Mouse (Mus musculus) kidney, embryonic 16.5 days (tissue): ENCODE measurements around the gene S100a5. TPM values are rescaled to one million over a fixed set of nuclear protein-coding genes. Genes with fewer than 3 reads are reported as not detected.

Experiments
- ATAC-seq: fragments of 200-750 bp; cut with Nextera tagmentation; 2 replicates; pipeline ENCODE4 v1.8.0; 2017; ENCODE audit warnings: moderate TSS enrichment; ENCODE audit not compliant: low FRiP score, low TSS enrichment
- H3K27ac ChIP-seq: fragments of 300-500 bp; sonication (generic); 2 replicates; pipeline ENCODE4 v1.5.1; 2014; ENCODE audit warnings: low read length
- H3K27me3 ChIP-seq: fragments of 300-500 bp; sonication (generic); 2 replicates; pipeline ENCODE4 v1.6.1; 2014; ENCODE audit warnings: low read length, control low read depth, mixed read lengths; ENCODE audit not compliant: insufficient read depth
- H3K36me3 ChIP-seq: fragments of 300-500 bp; sonication (generic); 2 replicates; pipeline ENCODE4 v1.6.1; 2014; ENCODE audit warnings: low read length, control low read depth, mixed read lengths; ENCODE audit not compliant: insufficient read depth
- H3K4me1 ChIP-seq: fragments of 300-500 bp; sonication (generic); 2 replicates; pipeline ENCODE4 v1.6.1; 2014; ENCODE audit warnings: low read length, control low read depth, mixed read lengths; ENCODE audit not compliant: insufficient read depth
- H3K4me2 ChIP-seq: fragments of 300-500 bp; sonication (generic); replicated peaks from 2 replicates; pipeline ENCODE4 v1.6.1; 2014; ENCODE audit warnings: low read depth, low read length
- H3K4me3 ChIP-seq: fragments of 300-500 bp; sonication (generic); 2 replicates; pipeline ENCODE4 v1.5.1; 2014; ENCODE audit warnings: mild to moderate bottlenecking, low read length
- H3K9ac ChIP-seq: fragments of 300-500 bp; sonication (generic); replicated peaks from 2 replicates; pipeline ENCODE4 v1.6.1; 2014; ENCODE audit warnings: low read length
- H3K9me3 ChIP-seq: fragments of 300-500 bp; sonication (generic); 2 replicates; pipeline ENCODE4 v1.6.1; 2016; ENCODE audit warnings: low read length, control low read depth
- WGBS: fragments of 180-500 bp; shearing (Covaris S2); extraction: QIAGEN DNeasy Blood & Tissue Kit; methylation state at CpG from one replicate; pipeline ENCODE4 v1.1.7; 2014; 5-methylcytosine and 5-hydroxymethylcytosine counted together
- polyA plus RNA-seq: library from polyadenylated mRNA; unstranded; fragments of >200 nt; fragmentation: Nextera tagmentation; extraction: Ambion mirVana; gene quantifications from 2 replicates; pipeline ENCODE4 v1.2.1, GENCODE M21; 2015

The S100a5 gene
- polyA plus RNA-seq, 1 experiment from 2014 or later: 0.45 TPM

- Histone ChIP-seq H3K9ac (no peak overlapping the region), H3K4me1 (peaks cover 8% of the 10 kb centered on the region), H3K36me3 (no peaks in the 10 kb centered on the region), H3K27ac (no peak overlapping the region), H3K4me3 (no peak overlapping the region), H3K9me3 (no peaks in the 10 kb centered on the region), H3K4me2 (no peak overlapping the region), H3K27me3 (no peaks in the 10 kb centered on the region)
- 67% methylated on average over 4 of the region's 4 CpGs for WGBS
- no peak for ATAC-seq
These were observed 10.1 kb upstream of the S100a5 start for GRCm38 (mm10) chr3:90598212-90598611.

- ATAC-seq: no peak
- H3K27ac ChIP-seq: no peak overlapping the region
These were observed 8.9 kb upstream of the S100a5 start for GRCm38 (mm10) chr3:90599401-90599800.

GRCm38 (mm10) chr3:90600036-90600435 lies 8.3 kb upstream of the S100a5 start:
- no peaks in the 10 kb centered on the region for H3K36me3 ChIP-seq
- H3K9ac ChIP-seq: no peak overlapping the region
- peaks cover 18% of the 10 kb centered on the region for H3K4me1 ChIP-seq
- H3K9me3 ChIP-seq: no peaks in the 10 kb centered on the region
- no peaks in the 10 kb centered on the region for H3K27me3 ChIP-seq
- no peak overlapping the region for H3K4me3 ChIP-seq
- no peak for ATAC-seq
- H3K4me2 ChIP-seq: no peak overlapping the region
- no peak overlapping the region for H3K27ac ChIP-seq
- 76% methylated on average over 6 of the region's 6 CpGs for WGBS

More at GRCm38 (mm10) chr3:90599401-90599800, 8.9 kb upstream of the S100a5 start:
- H3K36me3 ChIP-seq: no peaks in the 10 kb centered on the region
- H3K9me3 ChIP-seq: no peaks in the 10 kb centered on the region
- no peak overlapping the region for H3K4me2 ChIP-seq
- 69% methylated on average over 3 of the region's 3 CpGs for WGBS
- no peak overlapping the region for H3K4me3 ChIP-seq
- H3K27me3 ChIP-seq: no peaks in the 10 kb centered on the region
- peaks cover 12% of the 10 kb centered on the region for H3K4me1 ChIP-seq
- H3K9ac ChIP-seq: no peak overlapping the region

GRCm38 (mm10) chr3:90600458-90601195 lies 7.7 kb upstream of the S100a5 start:
- Histone ChIP-seq H3K36me3 (no peaks in the 10 kb centered on the region), H3K4me3 (no peak overlapping the region), H3K4me2 (no peak overlapping the region), H3K9ac (no peak overlapping the region), H3K9me3 (no peaks in the 10 kb centered on the region), H3K4me1 (peaks cover 23% of the 10 kb centered on the region), H3K27me3 (no peaks in the 10 kb centered on the region), H3K27ac (no peak overlapping the region)
- WGBS: 81% methylated on average over 8 of the region's 8 CpGs
- ATAC-seq: no peak

- no peak for ATAC-seq
- Histone ChIP-seq H3K9ac (no peak within 1 kb of the TSS), H3K9me3 (no peaks in the 10 kb centered on the region), H3K27me3 (no peaks in the 10 kb centered on the region), H3K36me3 (no peaks in the 10 kb centered on the region), H3K27ac (no peak within 1 kb of the TSS), H3K4me3 (no peak within 1 kb of the TSS), H3K4me1 (peaks cover 26% of the 10 kb centered on the region), H3K4me2 (no peak within 1 kb of the TSS)
- 82% methylated on average over 11 of the region's 11 CpGs for WGBS
These were observed 6.7 kb upstream of the S100a5 start, which contains the start of gene Gm42674 for GRCm38 (mm10) chr3:90601486-90602110. Gene Gm42674, plus strand, starts transcription at chr3:90601904.

- H3K27ac ChIP-seq: peak within 1 kb of the TSS; percentile 80
- 47% methylated on average over 3 of the region's 3 CpGs for WGBS
- no peak within 1 kb of the TSS for H3K4me3 ChIP-seq
- no peaks in the 10 kb centered on the region for H3K27me3 ChIP-seq
- no peak within 1 kb of the TSS for H3K4me2 ChIP-seq
- H3K9me3 ChIP-seq: no peaks in the 10 kb centered on the region
- H3K9ac ChIP-seq: no peak within 1 kb of the TSS
- H3K36me3 ChIP-seq: no peaks in the 10 kb centered on the region
- no peak for ATAC-seq
- peaks cover 18% of the 10 kb centered on the region for H3K4me1 ChIP-seq
These were observed 4.7 kb upstream of the S100a5 start, which contains the start of gene S100a4 for GRCm38 (mm10) chr3:90603623-90604022. Gene S100a4, plus strand, starts transcription at chr3:90603771.

- Histone ChIP-seq H3K4me1 (peaks cover 18% of the 10 kb centered on the region), H3K27ac (peak overlapping the region; percentile 80), H3K9ac (no peak overlapping the region), H3K9me3 (no peaks in the 10 kb centered on the region), H3K27me3 (no peaks in the 10 kb centered on the region), H3K4me2 (no peak overlapping the region), H3K4me3 (no peak overlapping the region), H3K36me3 (no peaks in the 10 kb centered on the region)
- peak; percentile 81 for ATAC-seq
- WGBS: 50% methylated on average over 4 of the region's 4 CpGs
These were observed 3.9 kb upstream of the S100a5 start for GRCm38 (mm10) chr3:90604416-90604815.

GRCm38 (mm10) chr3:90605049-90605448 lies 3.3 kb upstream of the S100a5 start:
- H3K4me1 ChIP-seq: peaks cover 18% of the 10 kb centered on the region
- H3K4me3 ChIP-seq: no peak overlapping the region
- no peak overlapping the region for H3K4me2 ChIP-seq
- peak overlapping the region; percentile 80 for H3K27ac ChIP-seq
- H3K9me3 ChIP-seq: no peaks in the 10 kb centered on the region
- no peak overlapping the region for H3K9ac ChIP-seq
- WGBS: 78% methylated on average over 3 of the region's 3 CpGs
- no peak for ATAC-seq
- no peaks in the 10 kb centered on the region for H3K27me3 ChIP-seq
- H3K36me3 ChIP-seq: no peaks in the 10 kb centered on the region

- Histone ChIP-seq H3K9ac (no peak overlapping the region), H3K4me3 (no peak overlapping the region), H3K9me3 (no peaks in the 10 kb centered on the region), H3K36me3 (no peaks in the 10 kb centered on the region), H3K27ac (peak overlapping the region; percentile 44; the same call in 1 of the 2 replicates), H3K4me1 (peaks cover 18% of the 10 kb centered on the region), H3K4me2 (no peak overlapping the region), H3K27me3 (no peaks in the 10 kb centered on the region)
- no peak for ATAC-seq
- 79% methylated on average over 2 of the region's 2 CpGs for WGBS
These were observed 2.6 kb upstream of the S100a5 start for GRCm38 (mm10) chr3:90605736-90606135.

- Histone ChIP-seq H3K9me3 (no peaks in the 10 kb centered on the region), H3K36me3 (no peaks in the 10 kb centered on the region), H3K4me3 (no peak overlapping the region), H3K9ac (no peak overlapping the region), H3K4me1 (peaks cover 18% of the 10 kb centered on the region), H3K4me2 (no peak overlapping the region), H3K27ac (no peak overlapping the region; the same call in 1 of the 2 replicates), H3K27me3 (no peaks in the 10 kb centered on the region)
- WGBS: 72% methylated on average over 6 of the region's 6 CpGs
- peak; percentile 47; the same call in 1 of the 2 replicates for ATAC-seq
These were observed 2.1 kb upstream of the S100a5 start for GRCm38 (mm10) chr3:90606185-90606584.
